Mouse (Mus musculus) spleen, postnatal 4 days (tissue): ENCODE data around the gene Myf5.

Source experiments
- DNase-seq, 2 experiments: peaks; one replicate each; pipeline ENCODE4 v3.0.0; 2022; ENCODE audit warnings: low spot score in 2 of 2

The Myf5 gene

DNA sequence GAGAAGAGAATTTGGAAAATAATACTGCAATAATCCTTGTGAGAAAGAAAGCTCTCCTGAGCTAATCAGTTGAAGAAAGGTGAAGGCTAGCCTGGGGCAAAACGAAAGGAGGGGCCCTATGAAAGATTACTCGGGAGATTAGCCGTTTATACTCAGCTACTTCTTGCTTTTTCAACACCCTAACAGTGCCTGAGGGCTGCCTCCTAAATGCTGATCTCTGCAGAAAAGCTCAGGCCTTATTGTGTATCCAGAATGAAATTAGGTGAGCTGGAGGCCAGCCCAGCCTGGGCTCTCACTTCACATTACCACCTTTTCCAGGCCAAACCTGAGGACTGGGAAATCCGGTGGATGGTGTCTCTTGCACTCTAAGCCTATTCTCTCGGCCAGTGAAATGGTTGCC is 49.0 kb downstream of the Myf5 start:
- DNase-seq, result no peak
